Mouse (Mus musculus): ENCODE results near the gene Fbxl21. TPM values are rescaled to one million over a fixed set of nuclear protein-coding genes. Genes with fewer than 3 reads are reported as not detected.

Fbxl21 gene
- polyA plus RNA-seq, 1 experiment from 2014 or later: 1.7 TPM

- Histone ChIP-seq H3K27me3 (ENCODE audit: insufficient read depth, low read length) (no peaks in the 10 kb centered on the region), H3K4me1 (ENCODE audit: insufficient read depth) (no peaks in the 10 kb centered on the region), H3K27ac (ENCODE audit: low read depth) (no peak overlapping the region), H3K9me3 (ENCODE audit: low read depth, low read length) (no peaks in the 10 kb centered on the region), H3K4me2 (no peak overlapping the region), H3K36me3 (ENCODE audit: insufficient read depth) (no peaks in the 10 kb centered on the region), H3K9ac (no peak overlapping the region), H3K4me3 (ENCODE audit: low read depth, low read length) (no peak overlapping the region)
- DNase-seq (no peak), ATAC-seq (ENCODE audit: insufficient read depth) (no peak)
- 74% methylated on average over 6 of the region's 6 CpGs for WGBS
- no peak for TF ChIP-seq CTCF (IDR thresholded peaks at IDR 0.05; ENCODE audit: low read depth)
Observed at GRCm38 (mm10) chr13:56559841-56560370, 37.6 kb downstream of the Fbxl21 start.

GRCm38 (mm10) chr13:56561129-56561528 is 38.9 kb downstream of the Fbxl21 start:
- no peak overlapping the region for H3K27ac ChIP-seq (ENCODE audit: low read depth)
- no peaks in the 10 kb centered on the region for H3K36me3 ChIP-seq (ENCODE audit: insufficient read depth)
- H3K9me3 ChIP-seq (ENCODE audit: low read depth, low read length): no peaks in the 10 kb centered on the region
- no peak for DNase-seq
- no peak overlapping the region for H3K4me2 ChIP-seq
- WGBS: 71% methylated on average over 8 of the region's 8 CpGs
- H3K9ac ChIP-seq: no peak overlapping the region
- no peaks in the 10 kb centered on the region for H3K4me1 ChIP-seq (ENCODE audit: insufficient read depth)
- no peak for TF ChIP-seq CTCF (IDR thresholded peaks at IDR 0.05; ENCODE audit: low read depth)
- H3K4me3 ChIP-seq (ENCODE audit: low read depth, low read length): no peak overlapping the region
- no peaks in the 10 kb centered on the region for H3K27me3 ChIP-seq (ENCODE audit: insufficient read depth, low read length)
- ATAC-seq (ENCODE audit: insufficient read depth): no peak

GRCm38 (mm10) chr13:56563075-56563474 is 40.8 kb downstream of the Fbxl21 start:
- no peak overlapping the region for H3K4me3 ChIP-seq (ENCODE audit: low read depth, low read length)
- H3K4me1 ChIP-seq (ENCODE audit: insufficient read depth): no peaks in the 10 kb centered on the region
- TF ChIP-seq CTCF (IDR thresholded peaks at IDR 0.05; ENCODE audit: low read depth): peak; percentile 73
- ATAC-seq (ENCODE audit: insufficient read depth): no peak
- H3K4me2 ChIP-seq: no peak overlapping the region
- H3K27ac ChIP-seq (ENCODE audit: low read depth): no peak overlapping the region
- H3K9me3 ChIP-seq (ENCODE audit: low read depth, low read length): no peaks in the 10 kb centered on the region
- peak; percentile 77 for DNase-seq
- 39% methylated on average over 6 of the region's 6 CpGs for whole genome bisulfite sequencing
- no peak overlapping the region for H3K9ac ChIP-seq
- H3K36me3 ChIP-seq (ENCODE audit: insufficient read depth): no peaks in the 10 kb centered on the region
- H3K27me3 ChIP-seq (ENCODE audit: insufficient read depth, low read length): no peaks in the 10 kb centered on the region

- H3K27ac ChIP-seq (ENCODE audit: low read depth): no peak overlapping the region
- TF ChIP-seq CTCF (IDR thresholded peaks at IDR 0.05; ENCODE audit: low read depth): no peak
- DNase-seq (no peak), ATAC-seq (ENCODE audit: insufficient read depth) (no peak)
- no peaks in the 10 kb centered on the region for H3K4me1 ChIP-seq (ENCODE audit: insufficient read depth)
- WGBS: 58% methylated on average over 10 of the region's 10 CpGs
- no peak overlapping the region for H3K4me3 ChIP-seq (ENCODE audit: low read depth, low read length)
- no peaks in the 10 kb centered on the region for H3K27me3 ChIP-seq (ENCODE audit: insufficient read depth, low read length)
- no peak overlapping the region for H3K9ac ChIP-seq
- H3K9me3 ChIP-seq (ENCODE audit: low read depth, low read length): no peaks in the 10 kb centered on the region
- H3K36me3 ChIP-seq (ENCODE audit: insufficient read depth): no peaks in the 10 kb centered on the region
- no peak overlapping the region for H3K4me2 ChIP-seq
Observed at GRCm38 (mm10) chr13:56566336-56566735, 44.1 kb downstream of the Fbxl21 start.

GRCm38 (mm10) chr13:56571645-56572044 is 49.4 kb downstream of the Fbxl21 start:
- no peak for ATAC-seq (ENCODE audit: insufficient read depth)
- H3K4me1 ChIP-seq (ENCODE audit: insufficient read depth): peaks cover 10% of the 10 kb centered on the region
- TF ChIP-seq CTCF (IDR thresholded peaks at IDR 0.05; ENCODE audit: low read depth): no peak
- no peaks in the 10 kb centered on the region for H3K27me3 ChIP-seq (ENCODE audit: insufficient read depth, low read length)
- no peaks in the 10 kb centered on the region for H3K36me3 ChIP-seq (ENCODE audit: insufficient read depth)
- no peak overlapping the region for H3K4me3 ChIP-seq (ENCODE audit: low read depth, low read length)
- H3K9me3 ChIP-seq (ENCODE audit: low read depth, low read length): no peaks in the 10 kb centered on the region
- WGBS: 59% methylated on average over 8 of the region's 8 CpGs
- no peak overlapping the region for H3K27ac ChIP-seq (ENCODE audit: low read depth)
- H3K4me2 ChIP-seq: no peak overlapping the region
- no peak overlapping the region for H3K9ac ChIP-seq
- no peak for DNase-seq

- no peak overlapping the region for H3K9ac ChIP-seq
- H3K27me3 ChIP-seq (ENCODE audit: insufficient read depth, low read length): no peaks in the 10 kb centered on the region
- no peak overlapping the region for H3K4me2 ChIP-seq
- WGBS: 76% methylated on average over 4 of the region's 4 CpGs
- H3K9me3 ChIP-seq (ENCODE audit: low read depth, low read length): no peaks in the 10 kb centered on the region
- ATAC-seq (ENCODE audit: insufficient read depth): no peak
- H3K4me3 ChIP-seq (ENCODE audit: low read depth, low read length): no peak overlapping the region
- no peak for TF ChIP-seq CTCF (IDR thresholded peaks at IDR 0.05; ENCODE audit: low read depth)
- H3K36me3 ChIP-seq (ENCODE audit: insufficient read depth): no peaks in the 10 kb centered on the region
- peaks cover 10% of the 10 kb centered on the region for H3K4me1 ChIP-seq (ENCODE audit: insufficient read depth)
- H3K27ac ChIP-seq (ENCODE audit: low read depth): no peak overlapping the region
- DNase-seq: no peak
Observed at GRCm38 (mm10) chr13:56575074-56575473, 52.8 kb downstream of the Fbxl21 start.

GRCm38 (mm10) chr13:56575701-56576321 is 53.5 kb downstream of the Fbxl21 start:
- WGBS: 24% methylated on average over 12 of the region's 12 CpGs
- no peaks in the 10 kb centered on the region for H3K9me3 ChIP-seq (ENCODE audit: low read depth, low read length)
- peak overlapping the region; percentile 61 for H3K27ac ChIP-seq (ENCODE audit: low read depth)
- H3K4me3 ChIP-seq (ENCODE audit: low read depth, low read length): no peak overlapping the region
- H3K9ac ChIP-seq: no peak overlapping the region
- no peaks in the 10 kb centered on the region for H3K27me3 ChIP-seq (ENCODE audit: insufficient read depth, low read length)
- DNase-seq (peak; percentile 89), ATAC-seq (ENCODE audit: insufficient read depth) (peak; percentile 53)
- no peaks in the 10 kb centered on the region for H3K36me3 ChIP-seq (ENCODE audit: insufficient read depth)
- H3K4me2 ChIP-seq: no peak overlapping the region
- H3K4me1 ChIP-seq (ENCODE audit: insufficient read depth): peaks cover 10% of the 10 kb centered on the region
- peak; percentile 93 for TF ChIP-seq CTCF (IDR thresholded peaks at IDR 0.05; ENCODE audit: low read depth)
